Comparison of ENCODE assay signal across 27 mouse cellular contexts in the genomic region with DNA sequence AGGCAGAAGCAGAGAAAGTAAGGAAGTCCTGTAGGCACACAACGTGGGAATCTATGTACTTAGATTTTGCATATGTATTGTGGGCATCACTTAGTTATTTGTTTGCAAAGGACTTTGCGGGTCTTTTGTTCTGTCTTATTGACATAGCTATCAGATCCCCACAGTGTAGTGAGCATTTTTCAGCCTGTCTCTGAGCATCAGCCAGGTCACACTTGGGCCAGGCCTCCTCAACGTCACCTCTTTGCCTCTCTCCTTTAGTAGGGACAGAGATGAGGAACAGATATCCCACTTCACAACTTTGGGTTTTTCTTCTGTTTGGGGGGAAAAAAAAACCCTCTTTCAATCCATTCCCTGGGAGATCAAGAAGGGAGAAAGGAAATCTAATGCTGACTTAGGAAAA. TPM values are rescaled to one million over a fixed set of nuclear protein-coding genes. Genes with fewer than 3 reads are reported as not detected.
DNase-seq lines count a peak whose midpoint lies in the region; ATAC-seq and TF ChIP-seq lines count a peak whose summit lies in the region.
"Had no signal": no experiment of that assay in that cellular context is flagged by ENCODE, and none has a peak within 500 bp of the region (broad histone marks: within the 10 kb centered on the region; RNA-seq: fewer than 3 reads in every experiment).

No protein-coding gene starts in this region.

- no peak for DNase-seq in limb, embryonic 11.5 days (ENCODE audit: low spot score)
- DNase-seq in limb, embryonic 10.5 days (ENCODE audit: low spot score): no peak
- DNase-seq in testis, postnatal 14 days (ENCODE audit: low spot score): no peak
- DNase-seq in embryonic facial prominence, embryonic 14.5 days (ENCODE audit: low spot score): no peak
- no peak for DNase-seq in cerebellum, adult 9-11 months
- no peak for DNase-seq in adrenal gland, adult 18-20 months (ENCODE audit: low spot score in 2 of 2)
- DNase-seq: adrenal gland, postnatal 10 days; cerebellum, adult 2 months; cerebellum, postnatal 36 days; gastrocnemius, adult 2 months; layer of hippocampus, adult 9-11 months; liver, embryonic 13.5 days; lung, postnatal 36 days; right cerebral cortex, postnatal 4 days had no signal

- peaks cover 62% of the 10 kb centered on the region for H3K27me3 ChIP-seq in limb, embryonic 11.5 days (ENCODE audit: control insufficient read depth, insufficient read depth, low read length)
- H3K27me3 ChIP-seq in limb, embryonic 10.5 days (ENCODE audit: low read depth, poor library complexity, severe bottlenecking): peaks cover 93% of the 10 kb centered on the region
- no peaks in the 10 kb centered on the region; the same call in none of the 2 replicates for H3K27me3 ChIP-seq in testis, adult 2 months (ENCODE audit: control insufficient read depth, insufficient read depth, low read length)
- peaks cover 83% of the 10 kb centered on the region for H3K27me3 ChIP-seq in embryonic facial prominence, embryonic 14.5 days (replicated peaks; ENCODE audit: control insufficient read depth, insufficient read depth, low read length)

- H3K4me2 ChIP-seq in limb, embryonic 11.5 days (ENCODE audit: low read depth, severe bottlenecking): no peak overlapping the region
- peak overlapping the region; percentile 48 for H3K4me2 ChIP-seq in embryonic facial prominence, embryonic 14.5 days (ENCODE audit: low read depth, low read length)
- H3K4me2 ChIP-seq: kidney, embryonic 15.5 days; liver, embryonic 13.5 days; lung, embryonic 15.5 days had no signal

- no peak for TF ChIP-seq CTCF in testis, adult 2 months (IDR thresholded peaks at IDR 0.05; ENCODE audit: control insufficient read depth, insufficient read depth, insufficient replicate concordance, low read depth, low read length)

- H3K4me1 ChIP-seq in limb, embryonic 11.5 days (ENCODE audit: control insufficient read depth, insufficient read depth, low read length): peaks cover 17% of the 10 kb centered on the region
- peaks cover 47% of the 10 kb centered on the region for H3K4me1 ChIP-seq in limb, embryonic 10.5 days
- H3K4me1 ChIP-seq in testis, adult 2 months (ENCODE audit: control insufficient read depth, insufficient read depth, low read length): peaks cover 7% of the 10 kb centered on the region
- no peaks in the 10 kb centered on the region for H3K4me1 ChIP-seq in embryonic facial prominence, embryonic 14.5 days (ENCODE audit: control insufficient read depth, insufficient read depth, low read length)

- 18% methylated on average over 3 of the region's 3 CpGs for WGBS in limb, embryonic 11.5 days
- 7% methylated on average over 3 of the region's 3 CpGs for WGBS in limb, embryonic 10.5 days
- WGBS in embryonic facial prominence, embryonic 14.5 days: 26% methylated on average over 3 of the region's 3 CpGs

- H3K4me3 ChIP-seq in limb, embryonic 11.5 days (ENCODE audit: low read depth, low read length): peak overlapping the region; percentile 3; the same call in 1 of the 2 replicates
- no peak overlapping the region for H3K4me3 ChIP-seq in limb, embryonic 10.5 days
- no peak overlapping the region for H3K4me3 ChIP-seq in testis, adult 2 months (ENCODE audit: control insufficient read depth, low read depth, low read length)
- H3K4me3 ChIP-seq in embryonic facial prominence, embryonic 14.5 days (ENCODE audit: low read depth, low read length): peak overlapping the region; percentile 32
- H3K4me3 ChIP-seq: gastrocnemius, adult 2 months; kidney, embryonic 15.5 days; liver, embryonic 13.5 days; lung, embryonic 15.5 days; myocyte had no signal

- H3K9me3 ChIP-seq in limb, embryonic 11.5 days (ENCODE audit: control insufficient read depth, low read length): no peaks in the 10 kb centered on the region
- H3K9me3 ChIP-seq in limb, embryonic 10.5 days (replicated peaks): no peaks in the 10 kb centered on the region
- H3K9me3 ChIP-seq in embryonic facial prominence, embryonic 14.5 days (ENCODE audit: control insufficient read depth, low read length): no peaks in the 10 kb centered on the region
- H3K9me3 ChIP-seq: kidney, embryonic 15.5 days; liver, embryonic 13.5 days; lung, embryonic 15.5 days had no signal

- no peak overlapping the region for H3K27ac ChIP-seq in limb, embryonic 11.5 days (replicated peaks; ENCODE audit: low read depth, low read length)
- H3K27ac ChIP-seq in limb, embryonic 10.5 days: no peak overlapping the region
- H3K27ac ChIP-seq in testis, adult 2 months (ENCODE audit: control insufficient read depth, insufficient read depth, low read depth, low read length): peak overlapping the region; percentile 89; the same call in 1 of the 2 replicates
- H3K27ac ChIP-seq in embryonic facial prominence, embryonic 14.5 days (replicated peaks; ENCODE audit: low read depth, low read length): 0 out of 2 replicates have a peak overlapping the region, but pooled peaks have one; percentile 44
- H3K27ac ChIP-seq: gastrocnemius, adult 2 months; kidney, embryonic 15.5 days; liver, embryonic 13.5 days; lung, embryonic 15.5 days had no signal

- no peaks in the 10 kb centered on the region for H3K36me3 ChIP-seq in limb, embryonic 11.5 days (ENCODE audit: control insufficient read depth, insufficient read depth, low read length)
- H3K36me3 ChIP-seq in limb, embryonic 10.5 days: no peaks in the 10 kb centered on the region
- H3K36me3 ChIP-seq in testis, adult 2 months (ENCODE audit: control insufficient read depth, insufficient read depth, low read length): no peaks in the 10 kb centered on the region
- H3K36me3 ChIP-seq in embryonic facial prominence, embryonic 14.5 days (ENCODE audit: control insufficient read depth, insufficient read depth, low read length): no peaks in the 10 kb centered on the region
- H3K36me3 ChIP-seq: kidney, embryonic 15.5 days; liver, embryonic 13.5 days; lung, embryonic 15.5 days had no signal

- no peak for TF ChIP-seq POLR2A in testis, adult 2 months (IDR thresholded peaks at IDR 0.05; ENCODE audit: control insufficient read depth, low read depth, low read length)

- H3K9ac ChIP-seq in limb, embryonic 11.5 days (ENCODE audit: low read length): no peak overlapping the region; the same call in 1 of the 2 replicates
- peak overlapping the region; percentile 66 for H3K9ac ChIP-seq in embryonic facial prominence, embryonic 14.5 days (ENCODE audit: low read depth, low read length)
- H3K9ac ChIP-seq: kidney, embryonic 15.5 days; liver, embryonic 13.5 days; lung, embryonic 15.5 days had no signal

- no peak for ATAC-seq in limb, embryonic 11.5 days (ENCODE audit: insufficient number of reproducible peaks, low FRiP score, low TSS enrichment, low read depth)
- no peak for ATAC-seq in embryonic facial prominence, embryonic 14.5 days (ENCODE audit: low read depth)
- ATAC-seq: activated CD4-positive, CD25-positive, alpha-beta regulatory T cell, adult 4 months; forebrain, embryonic 14.5 days; intestine, postnatal 0 days had no signal

RNA-seq across cellular contexts. Expression of a gene that starts 7.8 kb away (rescaled TPM):
- polyA plus RNA-seq in limb, embryonic 11.5 days (2014; fragmentation: Nextera tagmentation; extraction: Ambion mirVana): 3.1 and 3.8 TPM in 2 replicates
- 0.50 and 2.2 TPM in 2 replicates for polyA plus RNA-seq in limb, embryonic 10.5 days (2016; fragmentation: Nextera tagmentation; extraction: Ambion mirVana)
- polyA plus RNA-seq in testis, adult 2 months (2012; rRNA removed): 5.5 and 6.4 TPM in 2 replicates
- 9.2 and 9.4 TPM in 2 replicates for polyA plus RNA-seq in embryonic facial prominence, embryonic 14.5 days (2014; fragmentation: Nextera tagmentation; extraction: Ambion mirVana)
- not detected for total RNA-seq in adrenal gland, adult 18-20 months (2021)
- total RNA-seq: adrenal gland, postnatal 10 days; left cerebral cortex, adult 18-20 months; left cerebral cortex, postnatal 36 days had no signal
- polyA plus RNA-seq: activated CD4-positive, CD25-positive, alpha-beta regulatory T cell, adult 4 months; cerebellum, adult 2 months; forebrain, embryonic 14.5 days; frontal cortex, adult 2 months; heart, embryonic 14.5 days; intestine, postnatal 0 days; large intestine, adult 2 months; midbrain, embryonic 16.5 days had no signal

Comparison
In these comparisons a context has a peak if more than half of its experiments do, and no peak if none do; other contexts are left out.
1. H3K4me3 ChIP-seq: peak in limb, embryonic 11.5 days (single experiment) and embryonic facial prominence, embryonic 14.5 days (single experiment); none in limb, embryonic 10.5 days (single experiment) and testis, adult 2 months (single experiment).
2. H3K27ac ChIP-seq: peak in testis, adult 2 months (single experiment) and embryonic facial prominence, embryonic 14.5 days (single experiment); none in limb, embryonic 11.5 days (single experiment) and limb, embryonic 10.5 days (single experiment).